Mouse (Mus musculus) hematopoietic stem cell, adult 5-6 weeks (primary cell): ENCODE results near the gene Trappc2l. TPM values are rescaled to one million over a fixed set of nuclear protein-coding genes. Genes with fewer than 3 reads are reported as not detected.
A peak's percentile ranks its signal among the peaks of the same experiment; 100 is the strongest.
"Not testable (repeated sequence)": the region's sequence is repeated elsewhere in the genome, so short reads cannot be mapped to it uniquely, and the experiment has no call there.

ENCODE experiments used
- ATAC-seq, 2 experiments: fragments of 125-278 bp in 1 of 2; replicated peaks in 1 of 2; 2 replicates each; pipeline ENCODE4 v1.8.0; 2016 to 2017; ENCODE audit warnings: inconsistent platforms in 2 of 2, mild to moderate bottlenecking in 2 of 2, moderate number of reproducible peaks in 2 of 2, low read depth in 1 of 2, moderate TSS enrichment in 1 of 2; ENCODE audit not compliant: low FRiP score in 2 of 2, poor library complexity in 2 of 2, severe bottlenecking in 2 of 2, insufficient read depth in 1 of 2, low TSS enrichment in 1 of 2
- total RNA-seq: library from RNA; stranded (forward); fragments of 172-1452, 232-1000 nt; gene quantifications from 2 replicates; pipeline ENCODE4 v1.2.3, GENCODE M21; 2017

Gene Trappc2l
- total RNA-seq, result 9.6 and 19.3 TPM in 2 replicates

DNA sequence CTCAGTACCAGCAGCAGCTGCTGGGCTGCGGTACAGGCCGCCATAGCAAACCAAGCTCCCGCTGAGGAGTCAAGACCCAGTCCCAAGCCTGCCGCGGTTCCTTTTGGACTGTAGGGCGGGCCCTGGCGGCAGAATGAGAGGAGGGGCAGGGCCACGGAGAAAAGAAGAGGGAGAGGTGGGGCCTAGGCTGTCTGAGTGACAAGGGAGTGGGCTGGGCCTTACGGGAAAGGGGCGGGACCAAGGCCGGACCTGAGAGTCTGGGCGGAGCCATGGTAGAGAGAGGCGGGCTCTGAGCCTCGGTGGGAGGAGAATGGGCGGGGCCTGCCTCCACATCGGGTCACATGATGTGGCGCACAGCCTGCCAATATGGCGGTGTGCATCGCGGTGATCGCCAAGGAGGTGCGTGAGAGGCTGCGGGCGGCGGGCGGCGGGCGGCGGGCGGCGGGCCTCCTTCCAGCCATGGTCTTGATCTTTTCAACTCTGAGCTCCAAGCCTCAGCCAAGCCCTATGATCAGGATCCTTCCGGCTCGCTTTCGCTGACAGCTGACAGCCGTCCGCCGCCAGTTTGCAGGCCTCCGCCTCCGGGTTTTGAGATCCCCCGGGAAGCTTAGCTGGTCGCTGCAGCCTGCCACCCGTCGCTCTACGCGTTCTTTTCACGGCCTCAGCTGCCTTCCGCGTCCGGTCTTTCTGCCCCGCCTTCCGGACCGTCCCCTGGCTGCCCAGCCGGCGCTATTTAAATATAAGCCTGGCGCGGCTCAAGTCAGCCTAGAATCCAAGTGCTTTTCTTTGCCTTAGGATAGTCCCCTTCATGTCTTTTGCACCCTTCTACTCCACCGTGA is at the start of gene Trappc2l, which contains the start of gene Galns:
Gene Trappc2l (plus strand): TSS at position 346 of the 839 bp plus-strand sequence.
Gene Galns (minus strand): TSS at position 169 of the 839 bp plus-strand sequence.
- ATAC-seq, result peak; percentile 97 to 98

DNA sequence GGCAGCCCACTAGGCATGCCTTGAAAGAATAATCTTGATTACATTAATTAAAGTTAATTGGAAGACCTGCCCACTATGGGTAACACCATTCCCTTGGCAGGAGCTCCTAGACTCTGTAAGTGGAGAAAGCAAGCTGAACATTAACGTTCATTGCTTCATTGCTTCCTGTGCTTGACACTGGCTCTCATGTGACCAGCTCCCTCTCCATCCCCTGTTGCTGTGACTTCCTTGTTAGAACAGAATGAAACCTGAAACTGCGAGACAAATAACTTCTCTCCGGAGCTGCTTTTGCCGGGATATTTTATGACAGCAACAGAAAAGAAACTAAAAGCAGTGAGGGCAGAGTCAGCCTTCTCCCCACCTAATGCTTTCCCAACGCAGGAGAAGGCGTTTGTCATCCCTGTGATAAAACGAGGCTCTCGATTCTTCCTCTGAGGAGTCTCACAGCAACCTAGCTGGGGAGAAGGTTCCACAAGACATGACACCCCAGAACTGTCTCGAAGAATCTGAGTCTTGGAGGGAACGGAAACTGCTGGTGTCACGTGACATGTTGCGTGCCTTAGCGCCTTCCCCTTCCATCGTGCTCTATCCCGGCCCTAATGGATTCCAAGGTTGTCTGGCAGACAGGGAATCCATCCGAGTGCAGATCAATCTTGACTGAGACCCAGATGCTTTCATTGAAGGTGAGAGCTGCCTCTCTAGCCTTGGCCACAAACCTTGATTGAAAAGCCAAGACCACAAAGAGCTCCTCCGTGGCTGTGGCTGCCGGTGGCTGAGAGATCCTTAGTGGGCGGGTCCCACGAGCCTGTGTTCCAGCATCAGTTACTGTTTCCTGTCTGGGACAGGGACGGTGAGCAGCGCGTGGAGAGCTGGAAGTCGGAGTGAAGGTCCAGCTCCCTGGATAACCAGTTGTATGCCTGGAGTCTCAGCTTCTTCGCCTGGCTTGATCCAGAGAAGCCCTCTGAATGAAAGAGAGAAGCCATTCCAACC is 46.8 kb upstream of the Trappc2l start:
- peak in 1 of 2 experiments; percentile 30; a peak in 1 of 4 replicates for ATAC-seq

DNA sequence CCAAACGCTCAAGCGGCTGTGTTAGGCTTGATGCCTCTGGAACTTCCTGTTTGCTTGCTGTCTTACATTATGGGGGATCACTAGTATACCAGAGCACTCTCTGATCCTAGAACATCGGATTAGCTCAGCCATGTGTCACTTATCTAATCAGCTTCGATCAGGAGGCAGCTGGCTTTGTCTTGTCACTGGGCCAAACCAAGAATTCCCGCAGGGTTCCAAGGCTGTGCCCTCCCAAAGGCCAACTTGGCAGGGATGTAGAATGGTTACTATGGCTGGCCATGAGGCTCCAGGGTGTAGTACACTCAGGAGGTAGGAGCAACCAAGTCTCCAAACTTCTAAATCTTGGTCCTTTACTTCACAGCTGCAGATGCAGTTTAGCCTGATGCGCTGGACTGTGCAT is 44.7 kb upstream of the Trappc2l start:
- no peak for ATAC-seq

DNA sequence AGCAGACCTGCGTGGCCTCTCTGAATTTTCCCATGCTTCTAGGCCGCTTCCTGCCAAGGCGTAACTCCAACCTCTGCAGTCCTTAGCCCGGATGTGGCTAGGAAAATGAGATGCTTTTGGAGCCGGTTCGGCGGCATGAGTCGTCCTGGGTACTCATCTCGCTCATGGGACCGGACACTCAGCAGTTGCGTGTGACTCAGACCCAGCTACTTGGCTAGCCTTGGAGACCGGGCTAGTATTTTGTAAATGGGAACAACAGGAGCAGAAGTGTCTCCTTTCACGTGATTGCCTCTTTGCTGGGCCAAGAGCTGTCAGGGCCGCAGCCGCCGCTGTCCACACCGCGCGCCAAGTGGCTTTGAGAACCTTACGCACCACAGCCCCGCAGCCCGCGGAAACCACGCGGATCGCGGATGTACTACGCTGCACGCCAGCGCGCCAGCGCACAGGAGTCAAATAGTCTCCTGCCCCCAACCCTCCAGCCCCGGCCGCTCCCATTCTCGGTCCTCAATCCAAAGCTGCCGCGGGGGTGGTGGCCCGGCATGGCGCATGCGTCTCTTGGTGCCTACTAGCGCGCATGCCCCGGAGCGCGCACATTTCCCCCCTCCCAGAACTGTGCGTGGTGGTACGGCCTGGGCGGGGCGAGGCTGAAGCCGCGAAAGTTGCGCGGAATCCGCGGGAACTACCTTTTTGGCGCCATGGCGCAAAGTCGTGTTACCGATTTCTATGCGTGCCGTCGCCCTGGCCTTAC is 43.9 kb upstream of the Trappc2l start, which contains the start of gene Cdt1:
Gene Cdt1 (plus strand): TSS at position 655 of the 748 bp plus-strand sequence.
- ATAC-seq, result peak; percentile 92

DNA sequence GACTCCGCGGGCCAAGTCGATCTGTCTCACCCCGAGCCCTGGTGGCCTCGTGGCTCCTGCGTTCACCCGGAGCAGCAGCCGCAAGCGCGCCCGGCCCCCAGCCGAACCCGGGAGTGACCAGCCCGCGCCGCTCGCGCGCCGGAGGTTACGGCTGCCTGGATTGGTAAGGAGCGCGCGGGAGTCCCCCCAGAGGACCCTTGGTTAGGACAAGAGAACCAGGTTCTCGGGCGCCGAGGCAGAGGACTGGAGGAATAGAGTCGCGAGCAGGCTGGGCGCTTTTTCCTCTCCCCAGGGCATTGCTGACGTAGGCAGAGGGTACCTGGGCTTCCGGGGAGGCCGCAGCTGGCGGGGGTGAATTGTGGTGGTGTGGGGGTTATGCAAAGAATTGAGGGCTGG is 43.3 kb upstream of the Trappc2l start:
- ATAC-seq, result no peak

DNA sequence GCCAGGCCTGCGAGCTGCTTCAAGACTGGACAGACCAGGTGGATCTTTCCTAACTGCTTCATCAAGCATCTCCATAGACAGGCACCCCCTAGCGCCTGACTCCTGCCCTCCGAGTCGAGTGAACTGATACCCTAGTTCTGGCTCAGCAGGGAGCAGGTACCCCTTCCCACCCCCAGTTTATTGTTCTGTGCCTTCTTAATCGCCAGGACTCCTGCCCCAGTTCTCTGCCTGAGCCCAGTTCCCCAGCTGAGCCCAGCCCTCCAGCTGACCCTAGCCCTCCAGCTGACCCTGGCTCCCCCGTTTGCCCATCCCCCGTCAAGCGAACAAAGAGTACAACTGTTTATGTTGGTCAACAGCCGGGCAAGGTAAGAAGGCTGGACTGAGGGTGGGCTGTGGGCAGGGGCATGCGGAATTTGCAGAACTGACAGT is 42.5 kb upstream of the Trappc2l start:
- no peak for ATAC-seq

DNA sequence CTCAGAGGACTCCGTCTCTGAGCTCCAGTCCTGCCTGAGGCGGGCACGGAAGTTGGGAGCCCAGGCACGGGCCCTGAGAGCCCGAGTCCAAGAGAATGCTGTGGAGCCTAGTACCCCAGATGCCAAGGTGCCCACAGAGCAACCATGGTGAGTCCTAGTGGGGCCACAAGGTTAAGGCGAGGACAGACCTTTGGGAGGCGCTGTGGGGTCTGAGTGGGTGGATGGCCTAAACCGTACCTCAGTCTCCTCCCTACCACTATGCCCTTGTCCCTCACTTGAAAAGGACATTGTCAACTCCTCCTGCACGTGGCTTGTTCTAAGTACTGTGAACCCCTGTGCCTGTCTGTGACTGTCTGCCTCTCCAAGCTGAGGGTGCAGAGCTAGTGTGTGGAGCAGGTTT is 42.1 kb upstream of the Trappc2l start:
- no peak for ATAC-seq

DNA sequence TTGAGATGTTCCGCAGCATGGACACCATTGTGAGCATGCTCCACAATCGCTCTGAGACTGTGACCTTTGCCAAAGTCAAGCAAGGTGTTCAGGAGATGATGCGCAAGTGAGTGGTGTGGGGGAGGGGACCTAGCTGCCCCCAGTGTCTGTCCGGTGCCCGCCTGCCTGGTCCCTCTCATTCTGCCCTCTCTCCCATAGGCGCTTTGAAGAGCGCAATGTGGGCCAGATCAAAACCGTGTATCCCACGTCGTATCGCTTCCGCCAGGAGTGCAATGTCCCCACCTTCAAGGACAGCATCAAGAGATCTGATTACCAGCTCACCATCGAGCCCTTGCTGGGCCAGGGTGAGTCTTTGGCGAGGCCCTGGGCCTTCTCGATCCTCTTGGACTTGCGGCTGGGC is 41.4 kb upstream of the Trappc2l start:
- ATAC-seq, result no peak

GRCm38 (mm10) chr8:122571153-122571552 is 40.3 kb upstream of the Trappc2l start:
- ATAC-seq, result no peak

GRCm38 (mm10) chr8:122571750-122572267 is 39.6 kb upstream of the Trappc2l start:
- no peak for ATAC-seq

- ATAC-seq, result no peak
Measured at GRCm38 (mm10) chr8:122572751-122573150, 38.7 kb upstream of the Trappc2l start.

DNA sequence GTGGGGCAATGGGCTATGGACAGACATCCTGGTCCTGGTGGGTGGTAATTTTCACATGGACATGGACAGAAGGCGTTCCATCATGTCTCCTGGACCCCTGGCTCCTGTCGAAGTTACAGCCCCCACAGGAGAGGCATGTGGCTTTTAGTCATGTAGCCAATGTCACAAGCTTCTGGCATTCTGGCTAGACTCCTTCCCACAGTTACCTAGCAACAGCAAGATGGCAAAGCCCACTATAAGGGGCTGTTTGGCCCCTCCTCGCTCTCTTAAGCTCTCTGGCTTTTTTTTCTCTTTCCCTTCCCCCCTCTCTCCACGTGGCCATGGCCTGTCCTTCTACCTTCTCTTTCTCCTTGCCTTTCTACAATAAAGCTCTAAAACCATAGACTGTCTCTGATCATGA is 38.3 kb upstream of the Trappc2l start:
- not testable (repeated sequence) for ATAC-seq

DNA sequence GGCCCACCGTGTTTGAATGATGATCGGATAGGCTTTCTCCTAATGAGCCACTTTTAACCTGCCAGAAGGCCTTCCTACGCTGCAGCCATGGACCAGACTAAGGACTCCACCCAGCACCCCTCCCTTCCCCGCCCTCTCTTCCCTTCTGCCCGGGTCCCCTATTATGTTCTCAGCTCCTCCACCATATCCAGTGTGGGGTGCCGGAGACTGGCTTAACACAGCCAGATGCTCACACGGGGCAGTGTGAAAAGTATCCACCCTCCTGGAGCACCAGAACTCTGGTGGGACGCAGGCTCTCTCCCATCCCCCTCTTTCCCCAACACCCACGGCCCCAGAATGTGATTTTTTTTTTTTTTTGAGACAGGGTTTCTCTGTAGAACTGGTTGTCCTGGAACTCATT is 37.9 kb upstream of the Trappc2l start:
- ATAC-seq, result no peak

GRCm38 (mm10) chr8:122574264-122574663 is 37.2 kb upstream of the Trappc2l start:
- ATAC-seq, result no peak

GRCm38 (mm10) chr8:122574667-122575251 is 36.7 kb upstream of the Trappc2l start:
- ATAC-seq, result no peak

DNA sequence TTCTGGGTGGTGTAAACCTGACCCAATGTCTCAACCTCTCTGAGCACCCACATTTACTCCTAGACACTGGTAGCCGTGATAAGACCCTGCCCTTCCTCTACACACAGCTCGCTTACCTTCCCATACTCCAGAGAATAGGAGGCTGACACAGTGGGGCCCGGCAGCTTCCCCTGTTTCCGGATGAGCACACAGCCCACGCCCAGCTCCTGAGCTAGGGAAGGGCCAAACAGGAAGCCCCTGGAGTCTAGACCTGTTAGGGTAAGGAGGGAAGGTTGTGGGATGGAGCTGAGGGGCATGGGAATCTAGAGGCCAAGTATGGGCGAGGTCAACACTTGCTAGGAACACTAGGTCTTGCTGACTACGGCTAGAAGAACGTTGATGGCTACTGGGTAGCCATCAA is 36.2 kb upstream of the Trappc2l start:
- ATAC-seq, result 0 out of 4 replicates have a peak, but pooled peaks of 1 of the 2 experiments have one; percentile 4
